Mouse (Mus musculus) retina, postnatal 7 days (tissue): ENCODE measurements around the gene S1pr5.
"Not testable (repeated sequence)": the region's sequence is repeated elsewhere in the genome, so short reads cannot be mapped to it uniquely, and the experiment has no call there.

Source experiments
- DNase-seq: peaks from one replicate; pipeline ENCODE4 v3.0.0-alpha.2; 2012; ENCODE audit warnings: low read depth, low spot score

The S1pr5 gene

DNA sequence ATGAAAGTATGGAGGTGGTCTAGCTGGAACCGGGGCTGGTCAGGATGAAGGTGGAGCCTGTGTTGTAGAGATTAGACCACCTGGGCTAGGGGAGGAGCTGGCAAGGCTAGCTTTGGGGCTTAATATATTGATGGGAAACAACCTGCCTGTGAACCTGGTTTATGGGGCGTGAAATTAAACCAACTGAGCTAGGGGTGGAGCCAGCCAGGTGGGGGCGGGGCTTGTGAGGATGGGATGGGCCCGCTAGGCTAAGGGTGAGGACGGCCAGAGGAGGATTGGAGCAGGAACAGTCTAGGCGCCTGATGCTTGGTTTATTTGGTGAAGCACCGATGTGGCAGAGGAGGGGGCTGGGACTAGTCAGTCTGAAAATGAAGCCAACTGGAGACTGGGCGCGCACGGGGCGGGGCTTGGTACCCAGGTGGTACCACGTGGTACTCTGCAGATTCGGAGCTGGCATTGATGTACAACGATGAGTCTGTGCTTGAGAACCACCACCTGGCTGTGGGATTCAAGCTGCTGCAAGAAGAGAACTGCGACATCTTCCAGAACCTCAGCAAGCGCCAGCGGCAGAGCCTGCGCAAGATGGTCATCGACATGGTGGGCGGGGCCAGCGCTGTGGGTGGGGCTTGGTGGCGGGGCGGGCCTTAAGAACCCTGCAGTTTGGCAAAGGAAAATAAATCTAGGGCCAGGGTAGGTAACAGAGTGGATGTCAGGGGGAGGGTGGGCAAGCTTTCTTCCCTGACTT lies 43.5 kb downstream of the S1pr5 start:
- DNase-seq: no peak

DNA sequence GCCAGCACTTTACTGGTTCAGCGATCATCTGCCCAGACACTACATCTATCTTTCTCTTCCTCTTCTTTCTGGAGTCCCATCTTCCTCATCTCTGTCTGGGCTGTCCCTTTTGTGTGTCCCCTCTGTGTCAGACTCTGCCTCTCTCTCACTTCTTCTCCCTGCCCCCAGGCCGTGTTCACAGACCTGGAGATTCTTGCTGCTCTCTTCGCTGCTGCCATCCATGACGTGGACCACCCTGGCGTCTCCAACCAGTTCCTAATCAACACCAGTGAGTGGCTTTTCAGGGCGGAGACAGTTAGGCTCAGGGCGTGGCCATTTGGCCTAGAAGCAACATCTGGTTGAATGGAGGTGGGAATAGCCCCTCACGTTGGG lies 44.1 kb downstream of the S1pr5 start:
- no peak for DNase-seq

DNA sequence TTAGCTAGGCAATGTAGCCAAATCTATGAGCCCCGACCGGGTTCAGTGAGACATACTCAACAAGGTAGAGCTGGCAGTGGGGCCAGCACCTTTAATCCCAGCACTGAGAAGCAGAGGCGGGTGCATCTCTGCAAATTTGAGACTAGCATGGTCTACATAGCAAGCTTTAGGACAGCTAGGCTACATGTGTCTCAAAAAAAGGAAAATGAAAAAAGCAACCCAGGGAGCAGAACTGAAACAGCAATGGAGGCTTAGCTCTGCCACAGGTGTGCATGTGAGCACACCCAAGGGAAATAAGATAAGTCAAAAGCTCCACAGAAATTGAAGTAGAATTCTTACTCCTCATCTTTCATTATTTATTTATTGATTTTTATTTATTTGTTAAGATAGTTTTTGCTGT lies 49.3 kb downstream of the S1pr5 start:
- DNase-seq: no peak

DNA sequence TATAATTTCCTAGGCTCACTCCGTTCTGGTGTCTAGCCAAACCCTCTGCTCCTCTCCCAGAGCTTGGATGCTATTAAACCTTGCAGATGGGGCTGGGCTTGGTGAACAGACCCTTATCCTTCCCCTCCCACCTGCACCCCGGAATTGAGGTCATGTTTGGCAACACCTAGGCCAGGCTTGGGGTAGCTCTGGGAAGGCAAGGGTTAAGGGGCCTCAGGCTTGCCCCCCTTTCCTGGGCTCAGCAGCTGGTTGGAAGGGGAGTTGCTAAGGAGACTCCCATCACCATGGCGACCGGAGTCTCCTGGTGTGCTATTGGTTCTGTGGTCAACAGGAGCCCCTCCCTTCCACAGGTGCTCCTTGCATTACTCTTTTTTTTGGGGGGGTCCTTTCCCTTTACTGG lies 50.3 kb downstream of the S1pr5 start:
- no peak for DNase-seq

DNA sequence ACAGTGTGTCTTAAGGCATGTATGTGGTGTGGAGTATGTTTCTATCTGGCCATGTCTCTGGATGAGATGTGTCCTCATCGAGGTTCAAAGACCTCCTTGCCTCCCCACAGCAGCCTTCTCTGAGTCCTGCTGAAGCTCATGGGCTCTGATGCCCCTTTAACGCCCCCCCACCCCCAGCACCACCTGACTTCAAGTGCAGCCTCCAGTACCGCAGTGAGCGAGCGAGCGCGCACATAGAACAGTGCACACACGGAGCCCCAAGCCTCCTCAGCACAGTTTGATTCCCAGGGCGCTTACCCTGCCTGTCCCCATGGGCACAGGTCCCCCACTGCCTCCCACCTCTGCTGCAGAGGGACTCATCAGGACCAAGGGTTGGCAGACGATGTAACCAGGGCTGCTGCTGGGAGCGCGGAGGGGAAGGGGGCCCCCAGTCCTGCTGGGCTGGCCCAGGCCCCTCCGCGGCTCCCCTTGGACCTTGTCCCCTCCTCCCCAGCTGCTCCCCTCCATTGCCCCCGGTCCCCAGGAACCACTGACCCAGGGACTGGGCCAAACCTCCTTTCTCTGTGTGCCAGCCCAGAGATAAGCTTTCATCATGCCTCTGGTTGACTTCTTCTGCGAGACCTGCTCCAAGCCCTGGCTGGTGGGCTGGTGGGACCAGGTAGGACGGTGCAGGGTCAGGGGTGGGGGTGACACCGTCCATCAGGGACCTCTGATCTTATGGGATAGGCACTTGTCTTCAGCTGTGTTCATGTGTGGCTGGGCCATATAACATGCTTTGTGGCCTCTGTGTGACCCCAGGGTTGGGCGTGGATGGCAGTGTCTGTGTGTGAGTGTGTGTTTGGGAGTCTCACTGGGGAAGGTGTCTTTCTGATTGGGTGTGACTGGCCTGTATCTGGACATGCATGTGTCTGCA lies 51.5 kb downstream of the S1pr5 start:
- DNase-seq: no peak

DNA sequence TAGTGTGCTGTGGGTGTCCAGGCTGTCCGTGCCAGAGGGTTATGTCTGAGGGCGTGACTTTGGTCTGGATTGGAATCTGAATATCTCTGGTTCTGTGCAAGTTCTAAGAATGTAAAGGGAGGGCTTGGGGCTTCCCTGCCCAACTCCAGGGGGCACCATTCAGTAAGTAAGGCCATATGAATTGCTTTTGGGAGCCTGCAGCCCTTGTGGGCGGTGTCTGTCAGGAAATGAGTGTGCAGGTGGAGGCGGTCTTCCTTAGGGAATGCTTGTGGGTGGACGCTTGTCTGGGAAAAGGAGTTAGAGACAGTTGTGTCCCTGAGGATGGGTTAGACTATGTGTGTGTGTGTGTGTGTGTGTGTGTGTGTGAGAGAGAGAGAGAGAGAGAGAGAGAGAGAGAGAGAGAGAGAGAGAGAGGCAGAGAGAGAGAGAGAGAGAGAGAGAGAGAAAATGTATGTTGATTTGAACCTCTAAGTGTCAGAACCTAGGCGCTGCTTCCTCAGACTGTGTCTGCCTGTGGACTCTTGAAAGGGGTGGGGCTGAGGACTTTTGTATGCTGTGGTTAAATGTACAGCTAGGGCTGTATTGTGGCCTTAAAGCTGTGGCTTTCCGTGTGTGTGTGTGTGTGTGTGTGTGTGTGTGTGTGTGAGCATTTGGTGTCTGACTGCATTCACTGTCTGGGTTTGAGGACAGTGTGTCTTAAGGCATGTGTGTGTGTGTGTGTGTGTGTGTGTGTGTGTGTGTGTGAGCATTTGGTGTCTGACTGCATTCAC lies 52.3 kb downstream of the S1pr5 start:
- not testable (repeated sequence) for DNase-seq

DNA sequence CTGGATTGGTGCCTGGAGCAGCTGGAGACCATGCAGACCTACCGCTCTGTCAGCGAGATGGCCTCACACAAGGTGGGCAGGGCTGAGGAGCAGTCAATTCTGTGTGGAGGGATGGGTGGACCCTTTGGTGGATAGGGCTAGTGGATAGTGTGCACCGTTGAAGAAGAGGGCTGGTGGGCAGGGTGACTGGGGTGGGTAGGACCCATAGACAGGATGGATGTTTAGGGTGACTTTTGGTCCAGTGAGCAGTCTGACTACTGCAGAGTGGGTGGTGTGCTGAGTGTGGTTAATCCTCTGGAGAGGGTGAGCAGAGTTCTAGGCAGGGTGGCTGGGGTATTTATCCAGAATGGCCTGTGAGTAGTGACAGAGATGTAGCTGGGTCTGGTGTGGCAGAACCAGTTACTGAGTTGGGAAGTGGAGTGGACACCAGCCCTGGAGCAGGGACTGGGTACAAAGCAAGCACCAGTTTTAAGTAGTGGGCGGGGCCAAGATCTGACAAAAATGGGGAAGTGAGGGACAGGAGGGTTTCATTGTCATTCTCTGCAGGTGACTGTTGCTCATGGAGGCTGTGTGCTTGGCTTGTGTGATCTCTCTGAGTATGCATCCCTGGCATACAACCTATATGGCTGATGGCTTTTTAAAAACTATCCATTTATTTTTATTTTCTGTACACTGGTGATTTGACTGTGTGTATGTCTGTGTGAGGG lies 53.3 kb downstream of the S1pr5 start:
- no peak for DNase-seq

DNA sequence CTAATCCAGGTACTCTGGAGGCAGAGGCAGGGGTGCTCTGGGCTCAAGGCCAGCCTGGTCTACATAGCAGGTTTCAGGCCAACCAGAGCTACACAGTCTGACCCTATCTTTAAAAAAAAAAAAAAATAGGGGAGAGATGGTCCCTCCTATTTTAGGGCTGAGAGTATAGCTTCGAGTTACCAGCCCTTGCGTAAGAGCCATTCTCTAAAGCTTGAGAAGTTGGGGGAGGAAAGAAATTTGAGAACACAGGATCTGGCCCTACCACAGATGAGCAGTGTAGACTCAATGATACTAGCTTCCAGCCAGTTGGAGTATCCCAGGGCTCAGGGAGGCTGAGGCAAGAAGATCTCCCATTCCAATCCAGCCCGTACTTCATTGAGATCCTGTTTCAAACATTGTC lies 54.5 kb downstream of the S1pr5 start:
- DNase-seq: no peak
